Mouse (Mus musculus) olfactory bulb, adult 2 months (tissue): ENCODE measurements around the gene Nfib. TPM values are rescaled to one million over a fixed set of nuclear protein-coding genes. Genes with fewer than 3 reads are reported as not detected.

Source experiments
- H3K27ac ChIP-seq: fragments of 200-500 bp; 2 replicates; pipeline ENCODE4 v1.5.1; 2012; ENCODE audit warnings: low read depth, low read length; ENCODE audit not compliant: insufficient read depth
- H3K4me1 ChIP-seq: fragments of 200-500 bp; 2 replicates; pipeline ENCODE4 v1.6.1; 2012; ENCODE audit warnings: low read length; ENCODE audit not compliant: control insufficient read depth, insufficient read depth
- H3K4me3 ChIP-seq: fragments of 200-500 bp; 2 replicates; pipeline ENCODE4 v1.5.1; 2012; ENCODE audit warnings: mild to moderate bottlenecking, low read depth, low read length, moderate library complexity; ENCODE audit not compliant: insufficient read depth
- CTCF ChIP-seq: fragments of 200-500 bp; IDR thresholded peaks from 2 replicates; pipeline ENCODE4 v1.5.1; 2012; ENCODE audit warnings: low read depth, mild to moderate bottlenecking, low read length, moderate library complexity; ENCODE audit not compliant: insufficient read depth
- POLR2A ChIP-seq: fragments of 200-500 bp; IDR thresholded peaks from 2 replicates; pipeline ENCODE4 v1.6.1; 2012; ENCODE audit warnings: mild to moderate bottlenecking, low read depth, low read length, moderate library complexity; ENCODE audit not compliant: insufficient read depth
- WGBS: fragments of 180-500 bp; shearing (Covaris S2); methylation state at CpG from one replicate; pipeline ENCODE4 v1.1.7; 2018; 5-methylcytosine and 5-hydroxymethylcytosine counted together
- polyA plus RNA-seq: library from polyadenylated mRNA; stranded (reverse); fragments of >200 nt; gene quantifications from 2 replicates; pipeline ENCODE4 v1.2.4, GENCODE M21; 2012; ENCODE audit warnings: low replicate concordance; ENCODE audit not compliant: missing spikeins, insufficient read depth, insufficient read length

Gene Nfib
- polyA plus RNA-seq, 1 experiment, result not detected

- Histone ChIP-seq H3K4me1 (no peaks in the 10 kb centered on the region), H3K4me3 (no peak overlapping the region), H3K27ac (no peak overlapping the region)
- TF ChIP-seq CTCF, result no peak
- TF ChIP-seq POLR2A, result no peak
- WGBS, result 90% methylated on average over 4 of the region's 4 CpGs
Observed at GRCm38 (mm10) chr4:82454989-82455388, 250.6 kb downstream of the Nfib start.

- H3K4me3 ChIP-seq, result no peak overlapping the region
- no peaks in the 10 kb centered on the region for H3K4me1 ChIP-seq
- H3K27ac ChIP-seq, result no peak overlapping the region
- no peak for TF ChIP-seq POLR2A
- no peak for TF ChIP-seq CTCF
Observed at GRCm38 (mm10) chr4:82453341-82453740, 252.2 kb downstream of the Nfib start.

- TF ChIP-seq POLR2A (no peak), CTCF (no peak)
- no peaks in the 10 kb centered on the region for H3K4me1 ChIP-seq
- WGBS, result 80% methylated on average over 4 of the region's 4 CpGs
- H3K27ac ChIP-seq, result no peak overlapping the region
- no peak overlapping the region for H3K4me3 ChIP-seq
Observed at GRCm38 (mm10) chr4:82452905-82453304, 252.6 kb downstream of the Nfib start.

GRCm38 (mm10) chr4:82447061-82447671 lies 258.4 kb downstream of the Nfib start:
- WGBS, result 39% methylated on average over 8 of the region's 8 CpGs
- no peak overlapping the region for H3K4me3 ChIP-seq
- H3K27ac ChIP-seq, result no peak overlapping the region
- TF ChIP-seq POLR2A, result no peak
- TF ChIP-seq CTCF, result no peak
- peaks cover 3% of the 10 kb centered on the region for H3K4me1 ChIP-seq

- WGBS, result 60% methylated on average over 1 of the region's 1 CpGs
- TF ChIP-seq POLR2A (no peak), CTCF (no peak)
- Histone ChIP-seq H3K4me3 (no peak overlapping the region), H3K27ac (no peak overlapping the region), H3K4me1 (peaks cover 3% of the 10 kb centered on the region)
Observed at GRCm38 (mm10) chr4:82444078-82444477, 261.5 kb downstream of the Nfib start.

- peaks cover 3% of the 10 kb centered on the region for H3K4me1 ChIP-seq
- TF ChIP-seq POLR2A (no peak), CTCF (no peak)
- no peak overlapping the region for H3K27ac ChIP-seq
- WGBS, result 85% methylated on average over 5 of the region's 5 CpGs
- H3K4me3 ChIP-seq, result no peak overlapping the region
Observed at GRCm38 (mm10) chr4:82443441-82443840, 262.1 kb downstream of the Nfib start.

- WGBS, result 71% methylated on average over 5 of the region's 5 CpGs
- TF ChIP-seq POLR2A, result no peak
- no peak overlapping the region for H3K27ac ChIP-seq
- peaks cover 6% of the 10 kb centered on the region for H3K4me1 ChIP-seq
- no peak overlapping the region for H3K4me3 ChIP-seq
Observed at GRCm38 (mm10) chr4:82443003-82443402, 262.5 kb downstream of the Nfib start.

GRCm38 (mm10) chr4:82440606-82441005 lies 264.9 kb downstream of the Nfib start:
- 94% methylated on average over 2 of the region's 2 CpGs for WGBS
- H3K27ac ChIP-seq, result no peak overlapping the region
- TF ChIP-seq CTCF, result no peak
- no peak for TF ChIP-seq POLR2A
- no peak overlapping the region for H3K4me3 ChIP-seq
- H3K4me1 ChIP-seq, result peaks cover 7% of the 10 kb centered on the region

- no peak overlapping the region for H3K27ac ChIP-seq
- 78% methylated on average over 8 of the region's 8 CpGs for WGBS
- TF ChIP-seq POLR2A (no peak), CTCF (no peak)
- peaks cover 7% of the 10 kb centered on the region for H3K4me1 ChIP-seq
- no peak overlapping the region for H3K4me3 ChIP-seq
Observed at GRCm38 (mm10) chr4:82439813-82440212, 265.7 kb downstream of the Nfib start.

- WGBS, result 95% methylated on average over 5 of the region's 5 CpGs
- peaks cover 7% of the 10 kb centered on the region for H3K4me1 ChIP-seq
- H3K4me3 ChIP-seq, result no peak overlapping the region
- TF ChIP-seq POLR2A, result no peak
- no peak for TF ChIP-seq CTCF
- H3K27ac ChIP-seq, result no peak overlapping the region
Observed at GRCm38 (mm10) chr4:82438631-82439030, 266.9 kb downstream of the Nfib start.
